Mouse (Mus musculus) pancreas, adult 10 weeks (tissue): ENCODE results near the gene Hs3st6. TPM values are rescaled to one million over a fixed set of nuclear protein-coding genes. Genes with fewer than 3 reads are reported as not detected.

Experiments
- polyA plus RNA-seq: library from polyadenylated mRNA; stranded (reverse); fragments of 350-450 nt; fragmentation: Illumina TruSeq; extraction: RNeasy Lipid Tissue Mini Kit (QIAGEN cat#74804); gene quantifications from one replicate; pipeline ENCODE4 v1.2.3, GENCODE M21; 2015; ENCODE audit warnings: low read depth, low replicate concordance; ENCODE audit not compliant: insufficient read depth

The Hs3st6 gene
- 1.0 TPM for polyA plus RNA-seq

DNA sequence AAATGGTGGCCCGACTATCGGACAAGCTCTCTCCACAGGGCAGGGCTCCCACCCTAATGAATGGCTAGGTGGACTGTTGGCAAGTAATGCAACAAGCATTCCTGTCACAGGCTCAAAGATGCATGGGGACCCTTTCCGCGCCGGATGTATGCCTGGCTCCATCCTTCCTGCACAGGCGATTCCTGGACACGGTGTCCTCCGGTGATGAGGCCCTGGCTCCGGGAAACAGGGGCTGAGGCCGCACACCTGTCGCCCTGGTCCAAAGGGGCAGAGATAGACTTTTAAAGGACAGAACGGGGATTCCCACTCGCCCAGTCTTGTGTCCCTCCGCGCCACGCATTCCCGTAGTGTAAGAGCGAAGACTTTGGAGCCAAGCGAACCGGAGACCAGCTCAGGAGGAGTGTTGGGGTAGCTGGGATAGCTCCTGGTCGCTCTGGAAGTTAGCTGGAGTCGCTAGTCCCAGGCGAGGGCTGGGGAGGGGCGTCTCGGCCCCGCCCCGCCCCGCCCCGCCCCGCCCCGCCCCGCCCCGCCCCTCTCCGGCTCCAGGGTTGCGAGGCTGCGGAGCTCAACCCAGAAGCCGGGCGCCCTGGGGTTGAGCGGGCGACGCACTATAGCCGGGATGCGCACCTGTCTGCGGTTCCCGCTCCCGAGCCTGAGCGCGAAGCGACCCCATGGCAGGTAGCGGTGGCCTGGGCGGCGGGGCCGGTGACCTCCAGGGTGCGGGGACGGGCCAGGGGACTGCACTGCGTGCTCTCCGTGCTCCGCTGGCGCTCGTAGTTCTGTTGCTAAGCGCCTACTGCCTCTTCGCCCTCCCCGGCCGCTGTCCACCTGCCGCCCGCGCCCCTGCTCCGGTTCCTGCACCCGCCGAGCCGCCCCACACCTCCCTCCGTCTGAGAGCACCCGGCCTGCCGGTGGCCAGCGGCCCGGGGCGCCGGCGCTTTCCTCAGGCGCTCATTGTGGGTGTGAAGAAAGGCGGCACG, at the start of gene Hs3st6:
Gene Hs3st6, plus strand, starts transcription at position 574 of the 980 bp plus-strand sequence.

GRCm38 (mm10) chr17:24706982-24707800, 45.6 kb upstream of the Hs3st6 start, which contains the start of gene Tbl3:
Tbl3 (minus strand) TSS chr17:24707660.

GRCm38 (mm10) chr17:24717943-24718342, 34.8 kb upstream of the Hs3st6 start, which contains the start of the genes Rnf151 and Rps2:
Rnf151 (minus strand) TSS chr17:24718063.
Rps2 (plus strand) TSS chr17:24718116.

GRCm38 (mm10) chr17:24724184-24724583, 28.6 kb upstream of the Hs3st6 start, which contains the start of gene Ndufb10:
Ndufb10 (minus strand) TSS chr17:24724478.

GRCm38 (mm10) chr17:24727618-24728017, 25.2 kb upstream of the Hs3st6 start, which contains the start of gene Rpl3l:
Rpl3l (plus strand) TSS chr17:24727820.

GRCm38 (mm10) chr17:24736330-24737051, 16.3 kb upstream of the Hs3st6 start, which contains the start of gene Msrb1:
Msrb1 (plus strand) TSS chr17:24736642.

DNA sequence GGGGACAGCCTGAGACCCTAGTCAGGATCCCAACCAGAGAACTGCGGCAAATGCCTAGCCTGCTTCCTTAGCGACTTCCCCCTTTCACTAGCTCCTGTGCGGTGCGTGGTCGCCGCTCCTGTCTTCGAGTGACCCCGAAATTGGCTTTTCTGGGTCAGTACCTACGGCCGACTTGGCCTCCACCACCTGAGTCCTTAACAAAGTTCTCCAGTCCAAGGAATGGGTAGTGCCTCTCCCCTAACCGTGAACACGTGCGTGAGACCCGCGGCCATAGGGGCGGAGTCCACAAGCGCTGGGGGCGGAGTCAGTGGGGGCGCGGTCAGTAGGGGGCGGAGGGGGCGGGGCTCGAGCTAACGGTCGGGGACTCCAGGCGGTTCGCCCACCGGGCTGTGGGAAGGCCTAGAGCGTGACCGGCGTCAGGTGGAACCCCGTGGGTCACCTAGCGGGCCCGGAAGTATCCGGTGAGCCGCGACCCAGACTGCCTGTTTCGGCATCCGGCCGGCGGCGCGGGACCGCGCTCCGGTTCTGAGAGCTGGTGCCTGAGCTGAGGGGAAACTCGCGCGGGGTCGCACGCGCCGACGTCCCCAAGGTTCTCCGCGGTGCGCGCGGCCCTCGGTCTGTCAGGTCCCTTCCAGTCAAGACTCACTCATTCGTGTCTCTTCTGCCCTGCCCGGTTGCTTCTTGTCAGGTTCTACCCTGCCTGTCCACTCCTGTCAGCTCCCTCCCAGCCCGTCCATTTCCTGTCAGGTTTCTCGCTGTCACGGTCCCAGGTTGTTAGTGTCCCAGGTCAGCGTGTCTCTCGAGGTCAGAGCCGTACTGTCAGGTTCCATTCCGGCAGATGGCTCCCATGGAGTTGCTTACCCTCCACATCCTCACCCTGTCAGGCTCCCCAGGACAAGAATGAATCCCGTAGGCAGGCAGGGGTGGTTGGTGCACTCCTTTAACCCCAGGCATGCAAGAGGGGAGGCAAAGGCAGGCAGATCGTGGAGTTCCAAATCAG, 51.5 kb downstream of the Hs3st6 start, which contains the start of gene Meiob:
Gene Meiob, plus strand, starts transcription at position 338 of the 1,000 bp plus-strand sequence.

Other genes with a start within 250 kb of the Hs3st6 start
- gene Traf7, start 225.1 kb upstream of the Hs3st6 start, polyA plus RNA-seq, result 28.2 TPM
- 35.0 TPM for gene Rab26, start 218.8 kb upstream of the Hs3st6 start, polyA plus RNA-seq
- 26.9 TPM for gene Pkd1, start 203.2 kb upstream of the Hs3st6 start, polyA plus RNA-seq
- 50.0 TPM for gene Tsc2, start 120.4 kb upstream of the Hs3st6 start, polyA plus RNA-seq
- 3.5 TPM for gene Nthl1, start 120.3 kb upstream of the Hs3st6 start, polyA plus RNA-seq
- gene Slc9a3r2, start 102.7 kb upstream of the Hs3st6 start, polyA plus RNA-seq, result 48.3 TPM
- 1.6 TPM for gene Npw, start 94.5 kb upstream of the Hs3st6 start, polyA plus RNA-seq
- gene Zfp598, start 83.3 kb upstream of the Hs3st6 start, polyA plus RNA-seq, result 21.6 TPM
- gene Syngr3, start 63.0 kb upstream of the Hs3st6 start, polyA plus RNA-seq, result 0.44 TPM
- 10.7 TPM for gene Gfer, start 56.8 kb upstream of the Hs3st6 start, polyA plus RNA-seq
- gene Noxo1, start 56.8 kb upstream of the Hs3st6 start, polyA plus RNA-seq, result 1.6 TPM
- 6.0 TPM for gene Tbl3, start 45.3 kb upstream of the Hs3st6 start, polyA plus RNA-seq
- not detected for gene Rnf151, start 34.9 kb upstream of the Hs3st6 start, polyA plus RNA-seq
- gene Rps2, start 34.9 kb upstream of the Hs3st6 start, polyA plus RNA-seq, result 538 TPM
- gene Ndufb10, start 28.5 kb upstream of the Hs3st6 start, polyA plus RNA-seq, result 66.2 TPM
- gene Rpl3l, start 25.2 kb upstream of the Hs3st6 start, polyA plus RNA-seq, result not detected
- gene Msrb1, start 16.3 kb upstream of the Hs3st6 start, polyA plus RNA-seq, result 68.8 TPM
- not detected for gene Meiob, start 51.3 kb downstream of the Hs3st6 start, polyA plus RNA-seq
- gene Hagh, start 87.2 kb downstream of the Hs3st6 start, polyA plus RNA-seq, result 23.1 TPM
- gene Fahd1, start 97.4 kb downstream of the Hs3st6 start, polyA plus RNA-seq, result 3.8 TPM
- 3.4 TPM for gene Igfals, start 113.0 kb downstream of the Hs3st6 start, polyA plus RNA-seq
- gene Nubp2, start 133.4 kb downstream of the Hs3st6 start, polyA plus RNA-seq, result 8.6 TPM
- gene Spsb3, start 133.7 kb downstream of the Hs3st6 start, polyA plus RNA-seq, result 7.3 TPM
- gene Eme2, start 142.1 kb downstream of the Hs3st6 start, polyA plus RNA-seq, result 8.7 TPM
- gene Mrps34, start 142.1 kb downstream of the Hs3st6 start, polyA plus RNA-seq, result 13.1 TPM
- 3.3 TPM for gene Nme3, start 143.5 kb downstream of the Hs3st6 start, polyA plus RNA-seq
- 42.5 TPM for gene Mapk8ip3, start 184.0 kb downstream of the Hs3st6 start, polyA plus RNA-seq
- 9.4 TPM for gene Jpt2, start 207.7 kb downstream of the Hs3st6 start, polyA plus RNA-seq